Mouse (Mus musculus): ENCODE results near the gene Nyap1. TPM values are rescaled to one million over a fixed set of nuclear protein-coding genes. Genes with fewer than 3 reads are reported as not detected.
"Not testable (repeated sequence)": the region's sequence is repeated elsewhere in the genome, so short reads cannot be mapped to it uniquely, and the experiment has no call there.

The Nyap1 gene
- polyA plus RNA-seq, 1 experiment from 2014 or later = 4.4 TPM

DNA sequence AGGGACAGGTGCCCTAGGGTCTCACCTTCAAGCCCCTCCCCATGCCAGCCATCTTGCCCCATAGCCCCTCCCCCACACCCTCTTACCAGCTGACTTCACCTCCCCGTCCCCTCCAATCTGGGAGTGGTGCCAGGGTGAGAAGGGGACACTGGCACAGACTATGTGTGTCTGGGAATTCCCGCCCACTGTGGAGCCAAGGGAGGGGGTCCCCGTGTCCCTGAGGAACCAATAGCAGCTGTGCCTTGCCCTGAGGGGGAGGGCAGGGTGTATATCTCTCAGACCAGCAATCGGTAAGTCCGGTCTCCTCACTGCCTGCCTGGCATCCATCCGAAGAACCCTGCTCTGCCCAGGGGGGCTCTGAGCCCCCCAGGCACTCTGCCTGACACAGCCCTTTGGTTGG is 16.5 kb upstream of the Nyap1 start:
- DNase-seq (ENCODE audit: low spot score) (no peak), ATAC-seq (replicated peaks; ENCODE audit: low FRiP score) (0 out of 2 replicates have a peak, but pooled peaks have one; percentile 32)
- H3K36me3 ChIP-seq (ENCODE audit: control insufficient read depth, insufficient read depth, low read length) = no peaks in the 10 kb centered on the region; the same call in 1 of the 2 replicates
- H3K4me3 ChIP-seq (ENCODE audit: low read depth, low read length) = no peak overlapping the region
- H3K9me3 ChIP-seq (ENCODE audit: control insufficient read depth, low read length) = no peaks in the 10 kb centered on the region
- H3K9ac ChIP-seq (ENCODE audit: low read length) = no peak overlapping the region
- H3K27me3 ChIP-seq (ENCODE audit: control insufficient read depth, insufficient read depth, low read length) = no peaks in the 10 kb centered on the region
- 84% methylated on average over 6 of the region's 6 CpGs for WGBS
- H3K27ac ChIP-seq (ENCODE audit: low read depth, low read length) = no peak overlapping the region
- no peak overlapping the region for H3K4me2 ChIP-seq (ENCODE audit: low read depth, low read length, severe bottlenecking)
- no peaks in the 10 kb centered on the region for H3K4me1 ChIP-seq (replicated peaks; ENCODE audit: control insufficient read depth, insufficient read depth, low read length)

DNA sequence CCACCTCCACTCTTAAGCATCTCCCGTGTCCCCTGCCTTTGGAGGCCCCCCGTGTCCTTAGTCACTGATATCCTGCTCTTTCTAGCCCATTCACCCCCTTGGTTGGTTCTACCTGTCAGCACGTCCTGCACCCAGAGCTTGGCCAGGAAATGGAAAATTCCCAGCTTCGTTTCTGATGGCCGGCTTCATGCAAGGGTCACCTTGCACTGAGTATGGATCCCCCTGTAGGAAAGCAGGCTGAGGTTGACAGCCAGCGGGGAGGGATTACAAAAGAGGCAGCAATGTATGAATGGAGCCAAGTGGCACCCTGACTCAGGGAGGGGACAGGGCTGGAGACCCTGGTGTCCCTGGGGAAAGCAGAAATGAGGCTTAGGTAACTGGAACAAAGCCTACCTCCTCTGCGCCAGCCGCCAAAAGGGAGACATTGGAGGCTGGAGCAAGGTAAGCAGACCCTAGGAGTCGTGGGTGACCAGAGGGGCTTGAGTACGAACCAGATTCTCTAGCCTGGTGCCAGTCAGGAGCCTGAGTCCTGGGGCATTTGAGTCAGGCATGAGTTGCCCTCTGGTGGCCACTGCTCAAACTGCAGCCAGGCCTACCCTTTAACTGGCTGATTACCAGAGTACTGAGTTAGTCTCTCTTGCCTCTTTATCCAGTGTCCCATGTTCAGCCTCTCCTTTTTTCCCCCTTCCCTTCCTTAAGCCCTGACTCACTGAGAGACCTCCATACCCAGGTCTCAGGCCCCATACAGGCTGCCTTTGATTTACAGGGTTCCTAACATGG is 15.7 kb upstream of the Nyap1 start:
- no peak overlapping the region for H3K4me3 ChIP-seq (ENCODE audit: low read depth, low read length)
- H3K27me3 ChIP-seq (ENCODE audit: control insufficient read depth, insufficient read depth, low read length) = no peaks in the 10 kb centered on the region
- H3K4me2 ChIP-seq (ENCODE audit: low read depth, low read length, severe bottlenecking) = no peak overlapping the region
- H3K9ac ChIP-seq (ENCODE audit: low read length) = no peak overlapping the region
- no peaks in the 10 kb centered on the region for H3K4me1 ChIP-seq (replicated peaks; ENCODE audit: control insufficient read depth, insufficient read depth, low read length)
- H3K9me3 ChIP-seq (ENCODE audit: control insufficient read depth, low read length) = no peaks in the 10 kb centered on the region
- WGBS = 46% methylated on average over 10 of the region's 10 CpGs
- ATAC-seq (replicated peaks; ENCODE audit: low FRiP score) (peak; percentile 54; the same call in 1 of the 2 replicates), DNase-seq (ENCODE audit: low spot score) (peak; percentile 92)
- H3K36me3 ChIP-seq (ENCODE audit: control insufficient read depth, insufficient read depth, low read length) = no peaks in the 10 kb centered on the region; the same call in 1 of the 2 replicates
- H3K27ac ChIP-seq (ENCODE audit: low read depth, low read length) = no peak overlapping the region

DNA sequence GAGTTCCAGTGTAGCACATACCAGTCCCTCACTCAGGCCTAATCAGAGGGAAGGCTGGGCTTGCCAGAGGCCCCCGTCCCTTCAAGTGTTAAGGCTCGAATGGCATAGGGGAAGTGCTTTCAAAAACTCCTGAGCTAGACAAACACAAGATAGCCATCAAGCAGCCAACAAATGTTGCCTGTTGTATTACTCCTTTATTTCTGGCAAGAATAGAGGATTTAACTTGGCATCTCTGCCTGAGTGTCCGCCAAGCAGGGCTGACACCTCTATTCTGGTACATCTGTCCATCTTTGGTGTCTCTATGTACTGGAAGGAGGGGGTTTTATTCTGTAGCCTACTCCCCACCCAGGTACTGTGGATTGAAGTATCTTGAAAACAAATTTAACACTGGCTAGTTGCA is 14.7 kb upstream of the Nyap1 start:
- 77% methylated on average over 3 of the region's 3 CpGs for WGBS
- no peaks in the 10 kb centered on the region for H3K9me3 ChIP-seq (ENCODE audit: control insufficient read depth, low read length)
- DNase-seq (ENCODE audit: low spot score) = no peak
- H3K4me2 ChIP-seq (ENCODE audit: low read depth, low read length, severe bottlenecking) = no peak overlapping the region
- ATAC-seq (replicated peaks; ENCODE audit: low FRiP score) = no peak
- no peak overlapping the region for H3K4me3 ChIP-seq (ENCODE audit: low read depth, low read length)
- H3K36me3 ChIP-seq (ENCODE audit: control insufficient read depth, insufficient read depth, low read length) = no peaks in the 10 kb centered on the region; the same call in 1 of the 2 replicates
- H3K4me1 ChIP-seq (replicated peaks; ENCODE audit: control insufficient read depth, insufficient read depth, low read length) = no peaks in the 10 kb centered on the region
- H3K27me3 ChIP-seq (ENCODE audit: control insufficient read depth, insufficient read depth, low read length) = no peaks in the 10 kb centered on the region
- H3K9ac ChIP-seq (ENCODE audit: low read length) = no peak overlapping the region
- H3K27ac ChIP-seq (ENCODE audit: low read depth, low read length) = no peak overlapping the region

DNA sequence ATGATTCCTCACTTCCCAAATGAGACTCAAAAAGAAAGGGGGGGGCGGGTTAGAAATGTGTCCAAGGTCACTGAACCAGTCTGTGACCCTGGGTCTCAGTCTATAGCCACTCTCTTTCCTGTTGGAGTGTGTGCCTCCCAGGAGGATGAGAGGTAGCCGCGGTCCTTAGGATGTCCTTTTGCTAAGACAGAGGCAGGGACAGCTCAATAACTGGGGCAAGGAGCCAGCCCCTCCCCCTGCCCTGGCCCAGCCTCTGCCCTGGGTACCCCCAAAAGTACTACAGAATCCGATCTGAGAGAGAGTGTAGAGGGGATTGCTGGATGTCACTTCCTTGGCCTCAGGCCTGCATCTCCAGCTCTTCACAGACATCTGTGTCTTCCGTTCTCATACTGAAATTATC is 14.0 kb upstream of the Nyap1 start:
- Histone ChIP-seq H3K4me2 (ENCODE audit: low read depth, low read length, severe bottlenecking) (no peak overlapping the region), H3K4me3 (ENCODE audit: low read depth, low read length) (no peak overlapping the region), H3K27ac (ENCODE audit: low read depth, low read length) (no peak overlapping the region), H3K9me3 (ENCODE audit: control insufficient read depth, low read length) (no peaks in the 10 kb centered on the region), H3K9ac (ENCODE audit: low read length) (no peak overlapping the region), H3K27me3 (ENCODE audit: control insufficient read depth, insufficient read depth, low read length) (no peaks in the 10 kb centered on the region), H3K36me3 (ENCODE audit: control insufficient read depth, insufficient read depth, low read length) (no peaks in the 10 kb centered on the region; the same call in 1 of the 2 replicates), H3K4me1 (replicated peaks; ENCODE audit: control insufficient read depth, insufficient read depth, low read length) (no peaks in the 10 kb centered on the region)
- no peak for ATAC-seq (replicated peaks; ENCODE audit: low FRiP score)
- DNase-seq (ENCODE audit: low spot score) = no peak
- WGBS = 86% methylated on average over 5 of the region's 5 CpGs

DNA sequence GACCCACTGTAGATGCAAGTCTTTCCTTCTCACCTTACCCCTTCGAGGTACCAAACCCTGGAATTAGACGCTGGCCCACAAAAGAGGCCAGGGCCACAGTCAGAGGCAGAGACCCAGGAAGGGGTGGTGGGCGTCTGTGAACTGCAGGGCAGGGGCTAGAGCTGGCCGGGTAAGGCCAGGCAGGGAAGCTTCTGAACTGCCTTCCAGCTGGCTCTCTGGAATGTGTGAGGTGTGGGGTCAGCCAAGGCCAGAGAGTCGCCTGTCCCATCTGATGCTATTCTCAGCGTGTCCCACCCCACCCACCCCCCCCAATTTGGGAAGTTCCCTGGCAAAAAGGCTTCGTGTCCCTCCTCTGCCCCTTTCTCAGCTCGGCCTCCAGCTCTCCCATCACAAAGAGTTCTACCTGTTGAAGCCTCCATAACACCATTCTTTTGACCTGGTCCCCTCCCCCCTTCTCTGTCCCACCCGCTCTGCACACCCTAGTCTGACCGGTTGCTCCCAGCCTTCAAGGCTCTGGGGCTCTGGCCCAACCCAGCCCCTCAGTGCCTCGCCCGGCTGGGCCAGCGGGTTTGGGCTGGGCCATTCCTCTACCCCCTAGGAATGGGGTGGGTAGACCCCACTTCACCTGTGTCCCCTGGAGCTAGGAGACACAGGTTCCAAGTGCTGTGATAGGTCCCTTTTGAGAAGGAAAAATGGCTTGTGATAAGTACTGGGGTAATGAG is 11.9 kb upstream of the Nyap1 start:
- DNase-seq (ENCODE audit: low spot score) = no peak
- no peaks in the 10 kb centered on the region for H3K36me3 ChIP-seq (ENCODE audit: control insufficient read depth, insufficient read depth, low read length)
- no peak overlapping the region for H3K9ac ChIP-seq (ENCODE audit: low read length)
- ATAC-seq (replicated peaks; ENCODE audit: low FRiP score) = no peak
- H3K4me3 ChIP-seq (ENCODE audit: low read depth, low read length) = no peak overlapping the region
- H3K4me1 ChIP-seq (replicated peaks; ENCODE audit: control insufficient read depth, insufficient read depth, low read length) = peaks cover 2% of the 10 kb centered on the region; the same call in 1 of the 2 replicates
- no peaks in the 10 kb centered on the region for H3K27me3 ChIP-seq (ENCODE audit: control insufficient read depth, insufficient read depth, low read length)
- H3K4me2 ChIP-seq (ENCODE audit: low read depth, low read length, severe bottlenecking) = no peak overlapping the region
- 84% methylated on average over 13 of the region's 13 CpGs for WGBS
- H3K9me3 ChIP-seq (ENCODE audit: control insufficient read depth, low read length) = no peaks in the 10 kb centered on the region
- H3K27ac ChIP-seq (ENCODE audit: low read depth, low read length) = no peak overlapping the region

DNA sequence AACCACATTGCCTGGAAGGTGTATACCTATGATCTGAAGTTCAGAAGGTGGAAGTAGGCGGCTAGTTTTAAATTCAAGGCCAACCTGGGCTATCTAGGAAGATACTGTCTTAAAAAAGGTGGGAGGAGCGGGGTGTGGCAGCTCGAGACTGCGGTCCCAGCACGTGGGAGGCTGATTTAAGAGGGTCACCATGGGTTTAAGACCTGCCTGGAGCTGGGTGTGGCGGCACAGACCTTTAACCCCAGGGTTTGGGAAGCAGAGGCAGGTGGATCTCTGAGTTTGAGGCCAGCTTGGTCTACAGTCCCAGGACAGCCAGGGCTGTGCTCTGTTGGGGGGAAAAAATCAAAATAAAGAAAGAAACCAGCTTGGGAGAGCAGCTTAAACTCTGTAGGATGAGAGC is 10.6 kb upstream of the Nyap1 start:
- no peaks in the 10 kb centered on the region for H3K36me3 ChIP-seq (ENCODE audit: control insufficient read depth, insufficient read depth, low read length)
- H3K27me3 ChIP-seq (ENCODE audit: control insufficient read depth, insufficient read depth, low read length) = no peaks in the 10 kb centered on the region
- no peak overlapping the region for H3K27ac ChIP-seq (ENCODE audit: low read depth, low read length)
- H3K4me1 ChIP-seq (replicated peaks; ENCODE audit: control insufficient read depth, insufficient read depth, low read length) = peaks cover 9% of the 10 kb centered on the region
- H3K4me2 ChIP-seq (ENCODE audit: low read depth, low read length, severe bottlenecking) = no peak overlapping the region
- no peak overlapping the region for H3K4me3 ChIP-seq (ENCODE audit: low read depth, low read length)
- no peaks in the 10 kb centered on the region for H3K9me3 ChIP-seq (ENCODE audit: control insufficient read depth, low read length)
- ATAC-seq (replicated peaks; ENCODE audit: low FRiP score) (no peak), DNase-seq (ENCODE audit: low spot score) (no peak)
- 94% methylated on average over 6 of the region's 6 CpGs for WGBS
- H3K9ac ChIP-seq (ENCODE audit: low read length) = no peak overlapping the region

DNA sequence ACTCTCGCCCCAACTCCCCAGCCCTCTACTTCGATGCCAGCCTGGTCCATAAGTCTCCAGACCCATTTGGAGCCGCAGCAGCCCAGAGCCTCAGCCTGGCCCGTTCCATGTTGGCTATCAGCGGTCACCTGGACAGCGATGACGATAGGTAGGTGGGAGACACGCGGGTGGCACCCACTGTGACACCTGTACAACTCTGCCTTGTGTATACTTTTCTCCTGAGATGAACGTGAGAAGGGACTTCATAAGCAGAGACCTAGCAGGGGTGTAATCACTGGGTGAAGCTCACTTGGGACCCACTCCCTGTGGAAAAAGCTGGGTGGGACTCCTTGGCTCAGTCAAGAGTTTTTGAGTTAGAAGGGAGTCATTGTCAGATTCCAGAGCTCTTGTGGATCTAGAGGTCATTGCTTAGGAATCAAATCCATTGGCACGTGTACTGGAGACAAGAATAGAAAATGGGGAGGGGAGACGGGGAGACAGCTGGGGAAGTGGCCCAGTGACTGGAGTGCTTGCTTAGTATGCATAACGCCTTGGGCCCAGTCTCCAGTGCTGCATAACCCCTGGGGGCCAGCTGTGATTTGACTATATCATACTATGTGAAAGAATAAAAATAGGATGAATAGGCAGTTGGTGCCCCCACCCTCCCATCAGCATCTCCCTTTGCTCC is 9.9 kb upstream of the Nyap1 start:
- Histone ChIP-seq H3K36me3 (ENCODE audit: control insufficient read depth, insufficient read depth, low read length) (no peaks in the 10 kb centered on the region), H3K4me1 (replicated peaks; ENCODE audit: control insufficient read depth, insufficient read depth, low read length) (peaks cover 9% of the 10 kb centered on the region), H3K9me3 (ENCODE audit: control insufficient read depth, low read length) (no peaks in the 10 kb centered on the region), H3K4me2 (ENCODE audit: low read depth, low read length, severe bottlenecking) (no peak overlapping the region), H3K27ac (ENCODE audit: low read depth, low read length) (no peak overlapping the region), H3K4me3 (ENCODE audit: low read depth, low read length) (no peak overlapping the region), H3K9ac (ENCODE audit: low read length) (no peak overlapping the region), H3K27me3 (ENCODE audit: control insufficient read depth, insufficient read depth, low read length) (no peaks in the 10 kb centered on the region)
- 91% methylated on average over 13 of the region's 13 CpGs for WGBS
- ATAC-seq (replicated peaks; ENCODE audit: low FRiP score) = no peak
- no peak for DNase-seq (ENCODE audit: low spot score)

DNA sequence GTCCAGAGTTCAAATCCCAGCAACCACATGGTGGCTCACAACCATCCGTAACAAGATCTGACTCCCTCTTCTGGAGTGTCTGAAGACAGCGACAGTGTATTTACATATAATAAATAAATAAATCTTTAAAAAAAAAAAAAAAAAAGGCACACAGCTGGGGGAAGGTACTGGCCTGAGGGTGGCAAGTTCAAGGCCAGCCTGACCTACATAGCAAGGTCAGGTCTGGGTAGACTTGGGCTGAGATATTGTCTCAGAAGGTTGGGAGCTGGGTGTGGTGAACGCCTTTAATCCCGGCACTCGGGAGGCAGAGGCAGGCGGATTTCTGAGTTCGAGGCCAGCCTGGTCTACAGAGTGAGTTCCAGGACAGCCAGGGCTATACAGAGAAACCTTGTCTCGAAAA is 8.8 kb upstream of the Nyap1 start:
- not testable (repeated sequence) for H3K36me3 ChIP-seq (ENCODE audit: control insufficient read depth, insufficient read depth, low read length); H3K27me3 ChIP-seq (ENCODE audit: control insufficient read depth, insufficient read depth, low read length); H3K27ac ChIP-seq (ENCODE audit: low read depth, low read length); H3K9ac ChIP-seq (ENCODE audit: low read length); ATAC-seq (replicated peaks; ENCODE audit: low FRiP score); DNase-seq (ENCODE audit: low spot score); H3K9me3 ChIP-seq (ENCODE audit: control insufficient read depth, low read length); H3K4me2 ChIP-seq (ENCODE audit: low read depth, low read length, severe bottlenecking); H3K4me3 ChIP-seq (ENCODE audit: low read depth, low read length)
- 89% methylated on average over 7 of the region's 8 CpGs for WGBS
- H3K4me1 ChIP-seq (replicated peaks; ENCODE audit: control insufficient read depth, insufficient read depth, low read length) = peaks cover 11% of the 10 kb centered on the region
